Mouse (Mus musculus) C2C12 (cell line): Measurements from ENCODE around the gene Tiam2.

Experiments
- CEBPB ChIP-seq: IDR thresholded peaks from one replicate; pipeline ENCODE4 v1.6.1; 2011; ENCODE audit warnings: low read depth, mild to moderate bottlenecking, control low read depth, moderate library complexity
- CTCF ChIP-seq: IDR thresholded peaks from one replicate; pipeline ENCODE4 v1.5.1; 2011; ENCODE audit not compliant: control insufficient read depth, insufficient read depth, insufficient read length
- FOSL1 ChIP-seq: IDR thresholded peaks from one replicate; pipeline ENCODE4 v1.8.0; 2011; ENCODE audit warnings: mild to moderate bottlenecking, low read length; ENCODE audit not compliant: poor library complexity, insufficient read depth, severe bottlenecking
- MAX ChIP-seq: IDR thresholded peaks from one replicate; pipeline ENCODE4 v1.6.1; 2011; ENCODE audit warnings: mild to moderate bottlenecking, control low read depth
- MYOG ChIP-seq: IDR thresholded peaks from one replicate; pipeline ENCODE4 v1.6.1; 2011; ENCODE audit not compliant: control insufficient read depth, insufficient read length; ENCODE audit errors: extremely low read depth

DNA sequence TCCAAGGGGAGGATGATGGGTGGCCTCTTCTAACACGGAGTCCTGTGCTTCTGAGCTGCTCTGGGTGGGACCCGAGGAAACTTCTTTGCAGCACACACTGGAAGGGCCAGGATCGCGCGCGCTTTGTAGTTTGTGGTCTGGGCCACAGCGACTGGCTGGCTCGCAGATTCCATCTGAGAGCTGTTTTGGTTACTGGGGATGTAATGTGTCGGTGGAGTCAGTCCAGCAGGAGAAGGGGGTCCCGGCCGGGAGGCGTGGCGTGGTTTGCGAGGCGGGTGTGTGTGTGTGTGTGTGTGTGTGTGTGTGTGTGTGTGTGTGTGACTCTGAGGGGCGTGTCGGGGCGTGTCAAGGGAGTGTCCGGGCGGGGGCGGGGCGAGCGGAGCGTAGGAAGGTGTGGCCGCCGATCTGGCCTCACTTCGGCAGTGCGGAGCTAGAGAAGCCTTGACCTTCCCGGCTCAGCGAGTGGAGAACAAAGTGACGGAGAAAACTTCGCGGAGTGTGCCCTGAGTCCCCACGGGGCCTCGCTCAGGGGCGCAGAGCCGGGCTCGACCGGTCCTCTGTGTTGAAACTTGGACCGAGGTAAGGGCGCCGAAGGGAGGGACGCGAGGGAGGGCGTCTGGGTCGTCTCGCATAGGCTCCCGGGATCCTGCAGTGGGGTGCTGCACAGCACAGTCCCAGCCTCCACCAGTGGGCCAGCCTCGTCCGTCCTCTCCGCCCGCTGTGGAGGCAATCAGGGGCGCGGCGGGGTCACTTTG lies at the start of gene Tiam2:
- no peak for TF ChIP-seq MAX
- no peak for TF ChIP-seq CTCF
- TF ChIP-seq FOSL1: no peak
- no peak for TF ChIP-seq CEBPB
- TF ChIP-seq MYOG: no peak
